Mouse (Mus musculus) liver, embryonic 14.5 days (tissue): Measurements from ENCODE around the gene Dnah17. TPM values are rescaled to one million over a fixed set of nuclear protein-coding genes. Genes with fewer than 3 reads are reported as not detected.

Experiments used
- ATAC-seq: fragments of 200-750 bp; cut with Nextera tagmentation; 2 replicates; pipeline ENCODE4 v1.8.0; 2017; ENCODE audit warnings: moderate number of reproducible peaks, mild to moderate bottlenecking, moderate library complexity; ENCODE audit not compliant: insufficient read depth
- DNase-seq, 3 experiments: peaks; one replicate each; pipeline ENCODE4 v3.0.0-alpha.2; 2012 to 2013; ENCODE audit warnings: low read depth in 3 of 3, low spot score in 3 of 3
- H3K27ac ChIP-seq: fragments of 300-500 bp; sonication (generic); 2 replicates; pipeline ENCODE4 v1.5.1; 2014; ENCODE audit warnings: moderate library complexity, mild to moderate bottlenecking, control low read depth, inconsistent platforms
- H3K27me3 ChIP-seq: fragments of 300-500 bp; sonication (generic); 2 replicates; pipeline ENCODE4 v1.6.1; 2014; ENCODE audit warnings: mild to moderate bottlenecking, low read length, moderate library complexity; ENCODE audit not compliant: control insufficient read depth, insufficient read depth
- H3K36me3 ChIP-seq: fragments of 300-500 bp; sonication (generic); replicated peaks from 2 replicates; pipeline ENCODE4 v1.6.1; 2014; ENCODE audit warnings: low read depth; ENCODE audit not compliant: control insufficient read depth, insufficient read depth
- H3K4me1 ChIP-seq, 2 experiments: fragments of 200-500 bp in 1 of 2; fragments of 300-500 bp in 1 of 2; sonication (generic) in 1 of 2; replicated peaks; 2 replicates each; pipeline ENCODE4 v1.6.1; 2012 to 2014; ENCODE audit warnings: antibody characterized with exemption in 1 of 2, inconsistent platforms in 1 of 2, low read length in 1 of 2; ENCODE audit not compliant: control insufficient read depth in 2 of 2, insufficient read depth in 2 of 2
- H3K4me2 ChIP-seq: fragments of 300-500 bp; sonication (generic); 2 replicates; pipeline ENCODE4 v1.6.1; 2014; ENCODE audit warnings: low read depth, mild to moderate bottlenecking, control low read depth, moderate library complexity
- H3K4me3 ChIP-seq, 2 experiments: fragments of 200-500 bp in 1 of 2; fragments of 300-500 bp in 1 of 2; sonication (generic) in 1 of 2; 2 replicates each; pipeline ENCODE4 v1.5.1; 2012 to 2014; ENCODE audit warnings: low read depth in 2 of 2, low read length in 2 of 2, mild to moderate bottlenecking in 2 of 2, control low read depth in 1 of 2, inconsistent platforms in 1 of 2, moderate library complexity in 1 of 2; ENCODE audit not compliant: insufficient read depth in 1 of 2
- H3K9ac ChIP-seq: fragments of 300-500 bp; sonication (generic); replicated peaks from 2 replicates; pipeline ENCODE4 v1.6.1; 2014; ENCODE audit warnings: mild to moderate bottlenecking, control low read depth, moderate library complexity
- H3K9me3 ChIP-seq: fragments of 300-500 bp; sonication (generic); 2 replicates; pipeline ENCODE4 v1.6.1; 2016; ENCODE audit warnings: low read length, mixed read lengths; ENCODE audit not compliant: control insufficient read depth
- CTCF ChIP-seq: IDR thresholded peaks from 2 replicates; pipeline ENCODE4 v1.5.1; 2016; ENCODE audit warnings: antibody characterized with exemption, low read depth, control low read depth
- EP300 ChIP-seq: IDR thresholded peaks from 2 replicates; pipeline ENCODE4 v1.6.1; 2016; ENCODE audit warnings: antibody characterized with exemption, low read depth
- WGBS: fragments of 180-500 bp; shearing (Covaris S2); extraction: QIAGEN DNeasy Blood & Tissue Kit; methylation state at CpG from one replicate; pipeline ENCODE4 v1.1.7; 2014; ENCODE audit not compliant: insufficient replicate concordance; 5-methylcytosine and 5-hydroxymethylcytosine counted together
- polyA plus RNA-seq, 2 experiments: library from polyadenylated mRNA; depleted of rRNA in 1 of 2; stranded (reverse) in 1 of 2; unstranded in 1 of 2; fragments of >200 nt; fragmentation: Nextera tagmentation in 1 of 2; extraction: Ambion mirVana in 1 of 2; gene quantifications; 2 replicates each; pipeline versions ENCODE4 v1.2.1 to v1.2.3; 2012 to 2014

Gene Dnah17
- polyA plus RNA-seq, 2 experiments, result 0.04 to 0.10 TPM

GRCm38 (mm10) chr11:117987968-117988367 lies 142.5 kb downstream of the Dnah17 start:
- Histone ChIP-seq H3K27me3 (no peaks in the 10 kb centered on the region), H3K36me3 (no peaks in the 10 kb centered on the region), H3K4me1 (peaks cover 30 to 52% of the 10 kb centered on the region in 2 experiments), H3K4me2 (peak overlapping the region; percentile 95), H3K9ac (peak overlapping the region; percentile 87), H3K27ac (peak overlapping the region; percentile 77), H3K4me3 (peak overlapping the region; percentile 77 to 81), H3K9me3 (no peaks in the 10 kb centered on the region)
- ATAC-seq (peak; percentile 56; the same call in 1 of the 2 replicates), DNase-seq (peak; percentile 67 to 75 (median 70))
- WGBS, result 16% methylated on average over 4 of the region's 4 CpGs
- TF ChIP-seq EP300 (peak; percentile 17; the same call in 1 of the 2 replicates), CTCF (no peak)

- Histone ChIP-seq H3K9ac (peak overlapping the region; percentile 87), H3K4me2 (peak overlapping the region; percentile 95), H3K4me1 (peaks cover 30 to 44% of the 10 kb centered on the region in 2 experiments), H3K27ac (peak overlapping the region; percentile 77), H3K27me3 (no peaks in the 10 kb centered on the region), H3K9me3 (no peaks in the 10 kb centered on the region), H3K4me3 (peak overlapping the region; percentile 77 to 81), H3K36me3 (no peaks in the 10 kb centered on the region)
- DNase-seq (no peak), ATAC-seq (peak; percentile 79)
- TF ChIP-seq CTCF, result no peak
- TF ChIP-seq EP300, result no peak
- WGBS, result under 1% methylated on average over 31 of the region's 32 CpGs
Measured at GRCm38 (mm10) chr11:117987032-117987451, 143.4 kb downstream of the Dnah17 start.

- Histone ChIP-seq H3K4me3 (peak within 1 kb of the TSS; percentile 77 to 81), H3K27ac (peak within 1 kb of the TSS; percentile 77), H3K36me3 (no peaks in the 10 kb centered on the region), H3K4me1 (peaks cover 30 to 40% of the 10 kb centered on the region in 2 experiments), H3K27me3 (no peaks in the 10 kb centered on the region), H3K4me2 (peak within 1 kb of the TSS; percentile 95), H3K9ac (peak within 1 kb of the TSS; percentile 87), H3K9me3 (no peaks in the 10 kb centered on the region)
- ATAC-seq, result peak; percentile 85
- whole genome bisulfite sequencing, result 7% methylated on average over 51 of the region's 51 CpGs
- TF ChIP-seq CTCF (no peak), EP300 (peak; percentile 35)
- peak; percentile 77 to 79 (median 77) for DNase-seq
Measured at GRCm38 (mm10) chr11:117986126-117987031, 144.1 kb downstream of the Dnah17 start, which contains the start of gene Pgs1. Gene Pgs1 (plus strand): TSS chr11:117986292.

- DNase-seq, result no peak
- no peak for TF ChIP-seq CTCF
- no peak for TF ChIP-seq EP300
- Histone ChIP-seq H3K27ac (no peak overlapping the region), H3K4me2 (no peak overlapping the region), H3K27me3 (no peaks in the 10 kb centered on the region), H3K4me1 (peaks cover 13 to 18% of the 10 kb centered on the region in 2 experiments), H3K4me3 (no peak overlapping the region), H3K36me3 (no peaks in the 10 kb centered on the region), H3K9me3 (no peaks in the 10 kb centered on the region), H3K9ac (no peak overlapping the region)
- no peak for ATAC-seq
- 57% methylated on average over 7 of the region's 7 CpGs for WGBS
Measured at GRCm38 (mm10) chr11:117983770-117984169, 146.7 kb downstream of the Dnah17 start.

- 51% methylated on average over 5 of the region's 5 CpGs for WGBS
- Histone ChIP-seq H3K36me3 (no peaks in the 10 kb centered on the region), H3K27me3 (no peaks in the 10 kb centered on the region), H3K9ac (no peak overlapping the region), H3K9me3 (no peaks in the 10 kb centered on the region), H3K4me3 (no peak overlapping the region), H3K4me1 (peaks cover under 1 to 6% of the 10 kb centered on the region in 2 experiments; a peak in 3 of 4 replicates), H3K27ac (no peak overlapping the region), H3K4me2 (no peak overlapping the region)
- DNase-seq (no peak), ATAC-seq (no peak)
- TF ChIP-seq CTCF (no peak), EP300 (no peak)
Measured at GRCm38 (mm10) chr11:117982426-117982825, 148.0 kb downstream of the Dnah17 start.
